Mouse (Mus musculus): ENCODE measurements around the gene Angptl3. TPM values are rescaled to one million over a fixed set of nuclear protein-coding genes. Genes with fewer than 3 reads are reported as not detected.

Gene Angptl3
- polyA plus RNA-seq, 1 experiment from 2014 or later, result 0.36 TPM

DNA sequence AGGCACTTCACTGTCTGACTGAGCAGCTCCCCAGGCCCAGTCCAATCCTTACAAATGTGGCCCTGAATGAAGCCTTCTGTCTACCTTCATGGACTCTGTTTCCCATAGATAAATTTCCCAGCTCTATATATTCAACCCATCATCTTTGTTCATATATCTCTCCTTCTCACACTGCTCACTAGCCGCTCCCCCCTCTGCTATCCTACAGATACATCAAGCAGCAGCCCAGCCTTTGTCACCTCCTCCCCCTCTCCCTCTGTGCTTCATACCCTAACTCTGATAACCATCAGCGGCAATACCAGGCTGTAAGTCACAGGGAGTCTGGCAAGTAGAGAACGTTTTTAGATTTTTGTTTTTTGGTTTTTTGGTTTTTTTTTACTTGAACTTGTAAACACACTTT is 14.1 kb downstream of the Angptl3 start:
- 92% methylated on average over 3 of the region's 3 CpGs for WGBS
- no peak overlapping the region for H3K4me3 ChIP-seq (ENCODE audit: low read depth, low read length)
- no peak overlapping the region for H3K4me2 ChIP-seq (ENCODE audit: low read length)
- no peaks in the 10 kb centered on the region for H3K4me1 ChIP-seq (ENCODE audit: control insufficient read depth, insufficient read depth, low read length)
- ATAC-seq (no peak), DNase-seq (ENCODE audit: low spot score) (no peak)
- no peak overlapping the region for H3K27ac ChIP-seq (ENCODE audit: low read depth, low read length)
- no peaks in the 10 kb centered on the region for H3K27me3 ChIP-seq (replicated peaks; ENCODE audit: control insufficient read depth, insufficient read depth, low read length)
- H3K9me3 ChIP-seq (replicated peaks; ENCODE audit: control insufficient read depth, low read length), result no peaks in the 10 kb centered on the region
- H3K9ac ChIP-seq (ENCODE audit: low read length), result no peak overlapping the region
- peaks cover 20% of the 10 kb centered on the region for H3K36me3 ChIP-seq (ENCODE audit: control insufficient read depth, insufficient read depth, low read length)

DNA sequence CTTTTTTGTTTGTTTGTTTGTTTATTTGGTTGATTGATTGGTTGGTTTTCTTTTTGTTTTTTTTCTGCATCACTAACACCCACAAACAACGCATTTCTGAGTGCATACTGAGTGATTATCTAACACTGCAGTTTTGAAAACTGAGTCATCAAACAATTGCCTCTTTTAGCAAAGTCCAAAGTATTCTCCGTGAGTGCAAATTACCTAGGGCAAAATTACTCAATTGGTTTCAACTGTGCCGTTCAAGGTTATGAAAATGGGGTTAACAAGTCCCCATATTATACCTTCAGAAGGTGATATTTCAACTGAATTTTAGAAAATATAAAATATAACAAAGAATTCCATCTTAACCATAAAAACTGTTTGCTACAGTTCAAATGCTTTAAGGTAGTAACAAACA is 15.7 kb downstream of the Angptl3 start:
- Histone ChIP-seq H3K4me3 (ENCODE audit: low read depth, low read length) (no peak overlapping the region), H3K27me3 (replicated peaks; ENCODE audit: control insufficient read depth, insufficient read depth, low read length) (no peaks in the 10 kb centered on the region), H3K27ac (ENCODE audit: low read depth, low read length) (no peak overlapping the region), H3K9me3 (replicated peaks; ENCODE audit: control insufficient read depth, low read length) (no peaks in the 10 kb centered on the region), H3K4me2 (ENCODE audit: low read length) (no peak overlapping the region), H3K36me3 (ENCODE audit: control insufficient read depth, insufficient read depth, low read length) (peaks cover 24% of the 10 kb centered on the region), H3K4me1 (ENCODE audit: control insufficient read depth, insufficient read depth, low read length) (no peaks in the 10 kb centered on the region), H3K9ac (ENCODE audit: low read length) (no peak overlapping the region)
- DNase-seq (ENCODE audit: low spot score) (no peak), ATAC-seq (no peak)
- WGBS, result 78% methylated on average over 3 of the region's 3 CpGs

DNA sequence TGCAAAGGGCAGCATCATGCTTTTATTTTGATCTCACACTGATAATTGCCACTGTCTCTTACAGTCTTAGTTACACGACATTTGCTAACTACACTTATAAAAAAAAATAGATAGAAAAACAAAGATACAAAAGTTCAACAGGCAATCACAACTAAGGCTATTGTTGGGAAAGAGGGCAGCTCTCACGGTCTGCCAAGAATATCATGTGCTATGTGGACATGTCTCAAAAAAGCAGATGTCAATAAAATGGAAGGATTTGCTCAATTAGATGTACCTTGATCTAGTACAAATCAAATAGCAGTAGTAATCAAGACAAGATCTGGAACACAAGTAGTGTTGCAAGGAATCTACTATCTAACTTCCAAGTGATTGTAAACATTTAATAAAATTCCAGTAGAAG is 17.8 kb downstream of the Angptl3 start:
- no peaks in the 10 kb centered on the region for H3K27me3 ChIP-seq (replicated peaks; ENCODE audit: control insufficient read depth, insufficient read depth, low read length)
- ATAC-seq (no peak), DNase-seq (ENCODE audit: low spot score) (no peak)
- peaks cover 21% of the 10 kb centered on the region; the same call in 1 of the 2 replicates for H3K36me3 ChIP-seq (ENCODE audit: control insufficient read depth, insufficient read depth, low read length)
- 86% methylated on average over 2 of the region's 2 CpGs for WGBS
- no peak overlapping the region for H3K4me3 ChIP-seq (ENCODE audit: low read depth, low read length)
- no peaks in the 10 kb centered on the region for H3K4me1 ChIP-seq (ENCODE audit: control insufficient read depth, insufficient read depth, low read length)
- no peak overlapping the region for H3K27ac ChIP-seq (ENCODE audit: low read depth, low read length)
- no peak overlapping the region for H3K4me2 ChIP-seq (ENCODE audit: low read length)
- H3K9me3 ChIP-seq (replicated peaks; ENCODE audit: control insufficient read depth, low read length), result no peaks in the 10 kb centered on the region
- H3K9ac ChIP-seq (ENCODE audit: low read length), result no peak overlapping the region

DNA sequence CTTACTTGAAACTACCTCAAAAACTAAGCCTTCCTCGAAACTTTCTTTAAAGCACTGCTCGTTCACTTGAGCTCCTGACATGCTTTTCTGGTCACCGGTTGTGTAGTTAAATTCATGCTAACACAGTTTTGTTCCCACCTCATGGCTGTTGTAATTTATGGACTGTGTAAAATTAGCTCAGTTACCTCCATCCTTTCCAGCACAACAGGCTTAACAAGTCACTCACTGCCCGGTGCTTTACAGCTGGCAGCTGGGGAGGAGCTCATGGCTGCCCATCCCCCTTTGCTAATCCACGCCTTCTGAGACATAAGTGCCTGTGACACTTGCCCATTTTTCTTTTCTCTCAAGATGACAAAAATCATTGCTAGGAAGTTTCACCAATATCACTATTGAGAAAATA is 33.8 kb downstream of the Angptl3 start:
- Histone ChIP-seq H3K9me3 (replicated peaks; ENCODE audit: control insufficient read depth, low read length) (no peaks in the 10 kb centered on the region), H3K4me3 (ENCODE audit: low read depth, low read length) (no peak overlapping the region), H3K27ac (ENCODE audit: low read depth, low read length) (no peak overlapping the region), H3K27me3 (replicated peaks; ENCODE audit: control insufficient read depth, insufficient read depth, low read length) (no peaks in the 10 kb centered on the region), H3K4me1 (ENCODE audit: control insufficient read depth, insufficient read depth, low read length) (no peaks in the 10 kb centered on the region), H3K9ac (ENCODE audit: low read length) (no peak overlapping the region), H3K36me3 (ENCODE audit: control insufficient read depth, insufficient read depth, low read length) (peaks cover 54% of the 10 kb centered on the region), H3K4me2 (ENCODE audit: low read length) (no peak overlapping the region)
- no peak for ATAC-seq
- DNase-seq (ENCODE audit: low spot score), result no peak
- WGBS, result 47% methylated on average over 5 of the region's 5 CpGs

DNA sequence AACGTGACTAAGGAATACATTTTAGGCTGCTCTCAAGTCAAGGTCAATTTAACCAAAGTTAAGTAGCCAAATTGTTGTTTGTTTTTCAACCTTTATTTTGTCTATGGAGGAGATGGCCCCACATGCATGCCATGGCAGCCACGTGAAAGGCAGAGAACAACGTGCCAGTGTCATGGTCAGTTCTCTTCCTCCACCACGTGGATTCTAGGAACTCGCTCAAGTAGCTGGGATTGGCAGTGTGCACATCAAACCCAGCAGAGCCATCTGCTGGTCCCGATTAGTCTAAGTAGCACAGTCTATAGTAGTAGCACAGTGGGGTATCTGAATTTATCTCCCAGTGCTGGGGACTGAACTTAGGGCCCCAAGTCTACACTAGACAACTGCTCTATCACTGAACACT is 38.1 kb downstream of the Angptl3 start:
- no peaks in the 10 kb centered on the region for H3K27me3 ChIP-seq (replicated peaks; ENCODE audit: control insufficient read depth, insufficient read depth, low read length)
- no peak overlapping the region for H3K9ac ChIP-seq (ENCODE audit: low read length)
- H3K4me3 ChIP-seq (ENCODE audit: low read depth, low read length), result no peak overlapping the region
- ATAC-seq (no peak), DNase-seq (ENCODE audit: low spot score) (no peak)
- H3K9me3 ChIP-seq (replicated peaks; ENCODE audit: control insufficient read depth, low read length), result no peaks in the 10 kb centered on the region
- 83% methylated on average over 6 of the region's 6 CpGs for WGBS
- H3K4me1 ChIP-seq (ENCODE audit: control insufficient read depth, insufficient read depth, low read length), result no peaks in the 10 kb centered on the region
- peaks cover 69% of the 10 kb centered on the region for H3K36me3 ChIP-seq (ENCODE audit: control insufficient read depth, insufficient read depth, low read length)
- no peak overlapping the region for H3K4me2 ChIP-seq (ENCODE audit: low read length)
- H3K27ac ChIP-seq (ENCODE audit: low read depth, low read length), result no peak overlapping the region

DNA sequence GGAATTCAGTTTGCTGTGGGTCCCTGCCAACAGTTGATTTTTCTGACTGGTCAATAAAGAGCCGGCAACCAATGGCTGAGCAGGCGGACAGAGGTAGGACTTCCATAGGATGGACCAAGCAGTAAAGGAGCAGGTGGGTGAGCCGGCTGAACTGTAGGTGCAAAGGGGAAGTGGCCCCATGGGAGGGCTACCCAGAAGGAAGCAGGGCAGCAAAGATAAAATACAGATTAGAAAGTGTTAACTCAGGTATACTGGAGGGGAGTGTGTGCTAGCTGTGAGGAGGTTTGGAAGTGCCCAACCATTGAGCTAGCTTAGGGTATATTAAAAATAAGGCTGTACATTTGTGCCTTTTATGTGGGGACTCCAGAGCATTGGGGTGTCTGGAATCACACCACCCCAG is 47.3 kb downstream of the Angptl3 start:
- no peaks in the 10 kb centered on the region for H3K27me3 ChIP-seq (replicated peaks; ENCODE audit: control insufficient read depth, insufficient read depth, low read length)
- DNase-seq (ENCODE audit: low spot score) (no peak), ATAC-seq (no peak)
- H3K9ac ChIP-seq (ENCODE audit: low read length), result no peak overlapping the region
- H3K4me2 ChIP-seq (ENCODE audit: low read length), result no peak overlapping the region
- H3K36me3 ChIP-seq (ENCODE audit: control insufficient read depth, insufficient read depth, low read length), result peaks cover 53% of the 10 kb centered on the region
- no peaks in the 10 kb centered on the region for H3K9me3 ChIP-seq (replicated peaks; ENCODE audit: control insufficient read depth, low read length)
- no peaks in the 10 kb centered on the region for H3K4me1 ChIP-seq (ENCODE audit: control insufficient read depth, insufficient read depth, low read length)
- WGBS, result 91% methylated on average over 3 of the region's 3 CpGs
- no peak overlapping the region for H3K27ac ChIP-seq (ENCODE audit: low read depth, low read length)
- H3K4me3 ChIP-seq (ENCODE audit: low read depth, low read length), result no peak overlapping the region

DNA sequence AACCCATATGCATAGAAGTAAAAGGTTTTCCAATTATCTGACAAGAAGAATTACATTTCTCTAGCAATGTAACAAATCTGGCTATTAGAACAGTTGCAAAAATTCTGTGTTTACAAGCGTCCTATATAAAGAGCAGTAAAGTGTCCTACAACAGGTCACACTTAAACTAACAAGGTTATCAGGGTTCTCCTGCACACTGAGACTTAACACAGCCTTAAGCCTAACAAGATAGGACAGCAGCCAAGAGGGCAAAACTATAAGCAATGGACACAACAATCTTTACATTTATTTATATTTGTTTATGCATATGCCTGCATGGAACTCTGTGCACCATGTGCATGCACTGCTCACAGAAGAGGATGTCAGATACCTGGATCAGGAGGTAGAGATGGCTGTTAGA is 50.4 kb downstream of the Angptl3 start:
- Histone ChIP-seq H3K4me1 (ENCODE audit: control insufficient read depth, insufficient read depth, low read length) (no peaks in the 10 kb centered on the region), H3K9ac (ENCODE audit: low read length) (no peak overlapping the region), H3K27ac (ENCODE audit: low read depth, low read length) (no peak overlapping the region), H3K9me3 (replicated peaks; ENCODE audit: control insufficient read depth, low read length) (no peaks in the 10 kb centered on the region), H3K27me3 (replicated peaks; ENCODE audit: control insufficient read depth, insufficient read depth, low read length) (no peaks in the 10 kb centered on the region), H3K36me3 (ENCODE audit: control insufficient read depth, insufficient read depth, low read length) (peaks cover 38% of the 10 kb centered on the region), H3K4me2 (ENCODE audit: low read length) (no peak overlapping the region), H3K4me3 (ENCODE audit: low read depth, low read length) (no peak overlapping the region)
- DNase-seq (ENCODE audit: low spot score) (no peak), ATAC-seq (no peak)
- whole genome bisulfite sequencing, result 89% methylated on average over 1 of the region's 1 CpGs

DNA sequence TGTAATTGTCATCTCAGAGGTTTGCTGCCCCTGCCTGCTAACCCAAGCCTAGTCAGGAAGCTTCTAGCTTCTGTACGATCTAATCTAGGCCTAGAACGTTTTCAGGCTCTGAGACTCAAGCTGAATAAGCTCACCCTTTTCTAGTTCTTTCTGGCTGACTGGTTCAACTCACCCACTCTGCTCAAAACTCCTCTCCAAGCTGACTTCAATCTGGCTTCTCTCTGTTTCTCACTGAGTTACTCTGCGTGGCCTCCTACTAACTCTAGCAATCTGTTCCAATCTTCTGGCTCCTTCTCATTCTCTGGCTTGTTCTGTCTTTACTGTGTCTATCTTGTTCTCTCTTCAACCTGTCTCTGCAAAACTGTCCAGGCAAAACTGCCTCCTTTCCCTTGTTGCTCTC is 53.1 kb downstream of the Angptl3 start:
- no peak overlapping the region for H3K27ac ChIP-seq (ENCODE audit: low read depth, low read length)
- no peaks in the 10 kb centered on the region for H3K27me3 ChIP-seq (replicated peaks; ENCODE audit: control insufficient read depth, insufficient read depth, low read length)
- DNase-seq (ENCODE audit: low spot score) (no peak), ATAC-seq (no peak)
- H3K9ac ChIP-seq (ENCODE audit: low read length), result no peak overlapping the region
- no peaks in the 10 kb centered on the region for H3K9me3 ChIP-seq (replicated peaks; ENCODE audit: control insufficient read depth, low read length)
- no peak overlapping the region for H3K4me3 ChIP-seq (ENCODE audit: low read depth, low read length)
- no peaks in the 10 kb centered on the region for H3K4me1 ChIP-seq (ENCODE audit: control insufficient read depth, insufficient read depth, low read length)
- 92% methylated on average over 3 of the region's 3 CpGs for WGBS
- H3K36me3 ChIP-seq (ENCODE audit: control insufficient read depth, insufficient read depth, low read length), result peaks cover 26% of the 10 kb centered on the region
- no peak overlapping the region for H3K4me2 ChIP-seq (ENCODE audit: low read length)

DNA sequence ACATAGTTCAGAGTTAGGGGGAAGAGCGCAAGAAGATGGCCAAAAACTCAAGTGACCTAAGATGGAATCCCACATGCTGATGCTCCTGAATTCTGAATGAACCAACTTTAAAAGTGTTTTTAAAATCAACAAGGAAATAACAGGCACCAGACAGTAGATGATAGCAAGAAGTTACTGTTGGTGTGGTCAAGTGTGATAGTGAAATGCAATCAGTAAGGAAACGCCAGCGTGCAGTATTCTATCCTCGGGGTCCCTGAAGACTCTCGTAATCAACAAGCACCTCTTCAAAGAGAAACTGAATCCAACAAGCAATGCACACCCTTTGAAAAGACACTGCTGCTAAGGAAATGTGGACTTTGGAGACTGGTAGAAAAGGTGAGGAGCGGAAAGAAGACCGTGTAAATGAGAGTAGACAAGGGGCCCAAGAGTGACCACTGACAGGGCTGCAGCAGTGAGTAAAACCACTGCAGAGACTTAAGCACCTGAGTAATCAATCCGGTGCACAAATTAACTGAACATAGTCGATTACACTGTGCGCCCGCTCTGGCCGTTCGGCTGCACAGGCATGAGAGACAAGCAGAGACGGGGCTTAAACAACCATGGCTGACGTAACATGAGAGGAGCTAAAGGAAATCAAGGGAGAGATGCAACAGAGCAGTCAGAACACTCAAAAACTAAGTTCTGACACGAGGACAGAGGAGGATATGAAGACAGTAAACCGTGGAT is 57.2 kb downstream of the Angptl3 start:
- Histone ChIP-seq H3K9ac (ENCODE audit: low read length) (no peak overlapping the region), H3K36me3 (ENCODE audit: control insufficient read depth, insufficient read depth, low read length) (peaks cover 21% of the 10 kb centered on the region), H3K4me2 (ENCODE audit: low read length) (no peak overlapping the region), H3K27me3 (replicated peaks; ENCODE audit: control insufficient read depth, insufficient read depth, low read length) (no peaks in the 10 kb centered on the region), H3K4me1 (ENCODE audit: control insufficient read depth, insufficient read depth, low read length) (no peaks in the 10 kb centered on the region), H3K4me3 (ENCODE audit: low read depth, low read length) (no peak overlapping the region), H3K27ac (ENCODE audit: low read depth, low read length) (no peak overlapping the region), H3K9me3 (replicated peaks; ENCODE audit: control insufficient read depth, low read length) (no peaks in the 10 kb centered on the region)
- DNase-seq (ENCODE audit: low spot score) (no peak), ATAC-seq (no peak)
- 95% methylated on average over 17 of the region's 17 CpGs for WGBS

Data from forebrain, embryonic 14.5 days (tissue).